Mouse (Mus musculus): ENCODE results near the gene Mlph.
A peak's percentile ranks its signal among the peaks of the same experiment; 100 is the strongest.

DNA sequence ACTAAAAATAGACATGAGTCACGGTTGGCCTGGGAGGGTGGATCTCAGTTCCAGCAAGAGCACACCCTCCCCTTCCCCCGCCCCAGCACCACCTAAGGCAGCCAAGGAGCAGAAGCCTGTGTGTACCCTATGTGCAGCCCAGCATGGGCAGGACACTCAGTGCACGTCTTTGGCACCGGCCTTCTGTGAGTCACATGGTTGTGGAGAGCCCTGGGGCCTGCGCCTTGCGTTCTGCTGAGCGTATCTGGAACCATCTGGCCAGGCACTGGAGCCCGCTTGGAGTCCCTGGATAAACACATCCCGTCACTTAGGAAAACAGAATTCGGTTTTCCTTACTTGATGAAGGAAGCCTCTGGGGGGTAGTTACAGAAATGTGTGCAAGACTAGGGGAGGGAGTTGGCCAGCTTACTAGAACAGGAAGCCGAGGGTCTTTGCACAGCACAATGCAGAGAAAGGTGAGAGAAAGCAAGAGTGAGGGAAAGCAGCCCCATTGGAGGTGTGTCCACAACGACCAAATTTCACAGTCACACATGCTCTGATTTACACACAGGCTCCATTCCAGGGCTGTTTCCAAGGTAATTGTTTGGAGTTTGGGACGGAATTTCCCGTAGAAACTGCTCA lies 18.0 kb upstream of the Mlph start:
- TF ChIP-seq CTCF (IDR thresholded peaks at IDR 0.05; ENCODE audit: control insufficient read depth, insufficient read depth, insufficient read length) (no peak), MAX (IDR thresholded peaks at IDR 0.05) (no peak), USF1 (IDR thresholded peaks at IDR 0.05; ENCODE audit: low read depth) (peak; percentile 32), MYOD1 (IDR thresholded peaks at IDR 0.05; ENCODE audit: control insufficient read depth, insufficient read length, low read depth) (no peak)

All from C2C12 (cell line).